ENCODE assay signal across 9 mouse cellular contexts in the genomic region with DNA sequence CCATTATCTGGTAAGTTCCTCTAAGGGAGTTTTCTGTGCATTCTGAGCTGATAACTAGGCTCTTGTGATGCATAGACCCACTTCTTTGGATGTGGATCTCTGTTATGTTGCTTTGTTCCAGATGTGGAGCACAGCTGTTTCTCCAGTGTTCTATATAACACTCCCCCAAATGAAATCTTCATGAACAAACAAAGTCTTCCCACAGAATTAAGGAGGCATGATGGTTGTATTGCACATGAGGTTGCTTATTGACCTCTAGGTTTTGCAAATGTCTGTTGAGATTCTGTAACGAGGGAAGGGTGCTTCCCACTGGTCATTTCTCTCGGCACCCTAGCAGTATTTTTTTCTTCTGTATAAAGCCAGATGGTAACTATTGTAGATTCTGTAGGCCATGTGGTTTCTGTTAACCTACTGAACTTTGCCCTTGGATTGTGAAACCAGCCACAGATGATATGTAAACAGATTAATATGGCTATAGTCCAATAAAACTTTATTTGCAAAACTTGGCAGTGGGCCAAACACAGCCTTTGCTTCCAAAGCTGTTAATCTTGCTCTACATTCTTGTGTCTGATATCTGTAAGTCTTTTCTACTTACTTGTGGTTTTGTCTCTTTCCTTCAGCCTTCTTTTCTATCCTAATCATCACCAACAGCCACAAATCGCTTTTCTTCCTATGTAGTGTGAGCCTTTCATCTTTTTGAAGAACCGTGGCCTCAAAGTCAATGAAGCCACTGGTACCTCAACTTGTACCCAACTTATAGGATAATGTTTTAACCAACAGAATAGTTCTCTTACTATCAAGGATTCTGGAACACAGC.
A peak's percentile ranks its signal among the peaks of the same experiment; 100 is the strongest.
DNase-seq lines count a peak whose midpoint lies in the region; ATAC-seq and TF ChIP-seq lines count a peak whose summit lies in the region.
"Had no signal": no experiment of that assay in that cellular context is flagged by ENCODE, and none has a peak within 500 bp of the region (broad histone marks: within the 10 kb centered on the region; RNA-seq: fewer than 3 reads in every experiment).

No protein-coding gene starts in this region.

- H3K27ac ChIP-seq in limb, embryonic 14.5 days (replicated peaks; ENCODE audit: low read depth, low read length) = no peak overlapping the region
- H3K27ac ChIP-seq: liver, embryonic 14.5 days had no signal

- no peaks in the 10 kb centered on the region for H3K27me3 ChIP-seq in limb, embryonic 14.5 days (ENCODE audit: control insufficient read depth, insufficient read depth, low read length)

- no peaks in the 10 kb centered on the region for H3K36me3 ChIP-seq in limb, embryonic 14.5 days (ENCODE audit: control insufficient read depth, insufficient read depth, low read length)

- H3K4me3 ChIP-seq in limb, embryonic 14.5 days (replicated peaks; ENCODE audit: low read length) = no peak overlapping the region

- no peak overlapping the region for H3K4me2 ChIP-seq in limb, embryonic 14.5 days (replicated peaks; ENCODE audit: low read depth, low read length, severe bottlenecking)

- H3K4me1 ChIP-seq in limb, embryonic 14.5 days (ENCODE audit: control insufficient read depth, insufficient read depth, low read length) = peaks cover 8% of the 10 kb centered on the region; the same call in 1 of the 2 replicates

- 21% methylated on average over 4 of the region's 4 CpGs for WGBS in limb, embryonic 14.5 days

- H3K9me3 ChIP-seq in limb, embryonic 14.5 days (ENCODE audit: control insufficient read depth, low read length) = no peaks in the 10 kb centered on the region

- peak; percentile 21 for DNase-seq in retina, postnatal 1 day
- DNase-seq in retina, embryonic 14.5 days (ENCODE audit: low spot score) = no peak
- peak; percentile 60 to 70 for DNase-seq in heart, postnatal 10 days
- peak; percentile 83 for DNase-seq in limb, embryonic 14.5 days (ENCODE audit: low spot score)
- DNase-seq in urinary bladder, postnatal 25 days (ENCODE audit: low spot score) = peak; percentile 44
- DNase-seq in cerebellum, postnatal 25 days = no peak
- DNase-seq in layer of hippocampus, adult 18-20 months (ENCODE audit: low spot score in 2 of 2) = no peak

- no peak for TF ChIP-seq POLR2A in limb, embryonic 14.5 days (IDR thresholded peaks at IDR 0.05; ENCODE audit: borderline replicate concordance, extremely low read depth, insufficient read depth, insufficient read length)

- intact Hi-C loops in heart, postnatal 10 days (cut with DNase I) = no loop called here

- H3K9ac ChIP-seq in limb, embryonic 14.5 days (ENCODE audit: low read depth, low read length, severe bottlenecking) = no peak overlapping the region
- H3K9ac ChIP-seq: liver, embryonic 14.5 days had no signal

- peak; percentile 83 for ATAC-seq in limb, embryonic 14.5 days (ENCODE audit: low FRiP score, low read depth)
- ATAC-seq in cerebellum, adult (ENCODE audit: insufficient number of reproducible peaks, low FRiP score, low TSS enrichment) = no peak

Comparison
In these comparisons a context has a peak if more than half of its experiments do, and no peak if none do; other contexts are left out.
1. DNase-seq: peak in retina, postnatal 1 day (single experiment), heart, postnatal 10 days (2 of 2), limb, embryonic 14.5 days (single experiment) and urinary bladder, postnatal 25 days (single experiment); none in retina, embryonic 14.5 days (single experiment), cerebellum, postnatal 25 days (0 of 2) and layer of hippocampus, adult 18-20 months (0 of 2).